Mouse (Mus musculus) C2C12 (cell line): Measurements from ENCODE around the gene Acsbg2.
A peak's percentile ranks its signal among the peaks of the same experiment; 100 is the strongest.

Source experiments
- CEBPB ChIP-seq: IDR thresholded peaks from one replicate; pipeline ENCODE4 v1.6.1; 2011; ENCODE audit warnings: low read depth, mild to moderate bottlenecking, control low read depth, moderate library complexity
- CTCF ChIP-seq: IDR thresholded peaks from one replicate; pipeline ENCODE4 v1.5.1; 2011; ENCODE audit not compliant: control insufficient read depth, insufficient read depth, insufficient read length
- MAX ChIP-seq: IDR thresholded peaks from one replicate; pipeline ENCODE4 v1.6.1; 2011; ENCODE audit warnings: mild to moderate bottlenecking, control low read depth
- MYOD1 ChIP-seq: IDR thresholded peaks from one replicate; pipeline ENCODE4 v1.6.1; 2011; ENCODE audit warnings: low read depth; ENCODE audit not compliant: control insufficient read depth, insufficient read length
- MYOG ChIP-seq: IDR thresholded peaks from one replicate; pipeline ENCODE4 v1.6.1; 2011; ENCODE audit not compliant: control insufficient read depth, insufficient read length; ENCODE audit errors: extremely low read depth
- USF1 ChIP-seq: IDR thresholded peaks from one replicate; pipeline ENCODE4 v1.6.1; 2011; ENCODE audit warnings: low read depth, mild to moderate bottlenecking, control low read depth, moderate library complexity

GRCm38 (mm10) chr17:56831111-56831816 is 43.0 kb downstream of the Acsbg2 start:
- TF ChIP-seq CTCF (peak; percentile 7), USF1 (no peak), CEBPB (no peak), MAX (no peak), MYOD1 (no peak), MYOG (no peak)
